Mouse (Mus musculus) spleen, postnatal 10 days (tissue): ENCODE measurements around the gene Myrf.

Source experiments
- DNase-seq, 2 experiments: peaks; one replicate each; pipeline ENCODE4 v3.0.0; 2021 to 2022; ENCODE audit warnings: low spot score in 2 of 2

Gene Myrf

GRCm38 (mm10) chr19:10240654-10241305 is at the start of gene Myrf:
Gene Myrf (minus strand): TSS chr19:10240748.
- DNase-seq = peak; percentile 73 to 83

GRCm38 (mm10) chr19:10289609-10290150 is 49.1 kb upstream of the Myrf start:
- DNase-seq = no peak

- DNase-seq = no peak
Observed at GRCm38 (mm10) chr19:10288125-10289040, 47.8 kb upstream of the Myrf start.

- no peak for DNase-seq
Observed at GRCm38 (mm10) chr19:10286458-10286872, 45.9 kb upstream of the Myrf start.

GRCm38 (mm10) chr19:10280771-10281540 is 40.4 kb upstream of the Myrf start:
- DNase-seq = no peak

GRCm38 (mm10) chr19:10279668-10280067 is 39.1 kb upstream of the Myrf start:
- no peak for DNase-seq

GRCm38 (mm10) chr19:10278669-10279324 is 38.2 kb upstream of the Myrf start:
- DNase-seq = no peak

- no peak for DNase-seq
Observed at GRCm38 (mm10) chr19:10277759-10278158, 37.2 kb upstream of the Myrf start.

GRCm38 (mm10) chr19:10277331-10277730 is 36.8 kb upstream of the Myrf start:
- peak in 1 of 2 experiments; percentile 36 for DNase-seq

GRCm38 (mm10) chr19:10276483-10277144 is 36.1 kb upstream of the Myrf start:
- no peak for DNase-seq

- no peak for DNase-seq
Observed at GRCm38 (mm10) chr19:10274056-10274455, 33.5 kb upstream of the Myrf start.

GRCm38 (mm10) chr19:10272746-10273145 is 32.2 kb upstream of the Myrf start:
- peak in 1 of 2 experiments; percentile 39 for DNase-seq

GRCm38 (mm10) chr19:10271592-10271991 is 31.0 kb upstream of the Myrf start:
- DNase-seq = no peak

GRCm38 (mm10) chr19:10270356-10270755 is 29.8 kb upstream of the Myrf start:
- DNase-seq = no peak

GRCm38 (mm10) chr19:10268851-10269250 is 28.3 kb upstream of the Myrf start:
- DNase-seq = no peak

GRCm38 (mm10) chr19:10267953-10268352 is 27.4 kb upstream of the Myrf start:
- DNase-seq = no peak

GRCm38 (mm10) chr19:10267057-10267456 is 26.5 kb upstream of the Myrf start:
- no peak for DNase-seq

- DNase-seq = peak; percentile 45 to 76
Observed at GRCm38 (mm10) chr19:10266196-10266850, 25.8 kb upstream of the Myrf start.

GRCm38 (mm10) chr19:10261369-10261768 is 20.8 kb upstream of the Myrf start:
- DNase-seq = no peak
